Mouse (Mus musculus) heart, adult 2 months (tissue): ENCODE data around the gene Pdss2.

Experiments used
- CTCF ChIP-seq: fragments of 200-600 bp; IDR thresholded peaks from 2 replicates; pipeline ENCODE4 v1.8.1; 2022; ENCODE audit warnings: antibody characterized with exemption, mild to moderate bottlenecking, moderate library complexity
- EP300 ChIP-seq: fragments of 200-500 bp; IDR thresholded peaks from 2 replicates; pipeline ENCODE4 v1.6.1; 2011; ENCODE audit warnings: low read depth, low read length, control low read depth; ENCODE audit not compliant: insufficient read depth
- POLR2A ChIP-seq: fragments of 200-500 bp; IDR thresholded peaks from 2 replicates; pipeline ENCODE4 v1.6.1; 2011; ENCODE audit warnings: mild to moderate bottlenecking, low read depth, low read length, control low read depth; ENCODE audit not compliant: insufficient read depth

- no peak for TF ChIP-seq CTCF
- no peak for TF ChIP-seq EP300
- no peak for TF ChIP-seq POLR2A
These were observed 54.2 kb downstream of the Pdss2 start for GRCm38 (mm10) chr10:43275446-43275845.
